Mouse (Mus musculus) adrenal gland, adult 18-20 months (tissue): ENCODE data around the gene Ftsj1. TPM values are rescaled to one million over a fixed set of nuclear protein-coding genes. Genes with fewer than 3 reads are reported as not detected.

Experiments
- DNase-seq, 2 experiments: peaks; one replicate each; pipeline ENCODE4 v3.0.0; 2021 to 2022; ENCODE audit warnings: low spot score in 2 of 2
- long read RNA-seq, 2 experiments: library from polyadenylated mRNA; stranded (forward); transcript quantifications; one replicate each; pipeline ENCODE4 v2.0.0; 2021
- total RNA-seq, 2 experiments: library from RNA; stranded (reverse); gene quantifications; 1 replicate in 1 of 2; 2 replicates in 1 of 2; pipeline ENCODE4 v1.2.3; 2021

The Ftsj1 gene
- 10 to 100 TPM; 22.9 to 26.6 TPM for total RNA-seq
- long read RNA-seq, experiment 1, transcript Ftsj1-203 (13 exons, 1,656 nt): major isoform, 9 of 10 reads
- long read RNA-seq, experiment 1, partial matches to known transcripts: 0 of 10 reads
- long read RNA-seq, experiment 1, other reads (novel, unspliced or antisense): 1 of 10 reads
- long read RNA-seq, experiment 2, transcript Ftsj1-203 (13 exons, 1,656 nt): major isoform, 10 of 12 reads
- long read RNA-seq, experiment 2, partial matches to known transcripts: 1 of 12 reads
- long read RNA-seq, experiment 2, other reads (novel, unspliced or antisense): 0 of 12 reads

- DNase-seq: peak; percentile 63 to 66
These were observed at the start of gene Ftsj1 for GRCm38 (mm10) chrX:8252334-8253285. Gene Ftsj1 (minus strand): TSS chrX:8252406.

- no peak for DNase-seq
These were observed 36.4 kb upstream of the Ftsj1 start for GRCm38 (mm10) chrX:8288621-8289020.

DNA sequence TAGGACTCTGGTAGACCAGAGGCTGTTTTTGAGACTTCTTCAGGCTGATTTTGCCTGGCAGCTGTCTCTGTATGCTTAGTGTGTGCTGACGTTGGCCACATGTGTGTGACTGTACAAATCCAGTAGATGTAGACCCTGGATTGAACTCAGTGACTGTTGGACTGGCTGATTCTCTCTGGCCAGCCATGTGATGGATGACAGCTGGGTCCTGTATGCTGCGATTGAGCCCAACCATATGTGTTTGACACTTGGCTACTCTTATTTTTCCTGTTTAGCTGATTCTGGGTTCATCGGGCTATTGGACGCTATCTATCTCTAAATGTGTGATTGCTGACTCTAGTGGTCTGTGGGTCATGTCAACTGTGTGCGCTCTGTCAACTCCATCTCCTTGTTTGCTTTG is 21.9 kb upstream of the Ftsj1 start:
- DNase-seq: no peak

GRCm38 (mm10) chrX:8272000-8272399 is 19.8 kb upstream of the Ftsj1 start:
- DNase-seq: no peak

DNA sequence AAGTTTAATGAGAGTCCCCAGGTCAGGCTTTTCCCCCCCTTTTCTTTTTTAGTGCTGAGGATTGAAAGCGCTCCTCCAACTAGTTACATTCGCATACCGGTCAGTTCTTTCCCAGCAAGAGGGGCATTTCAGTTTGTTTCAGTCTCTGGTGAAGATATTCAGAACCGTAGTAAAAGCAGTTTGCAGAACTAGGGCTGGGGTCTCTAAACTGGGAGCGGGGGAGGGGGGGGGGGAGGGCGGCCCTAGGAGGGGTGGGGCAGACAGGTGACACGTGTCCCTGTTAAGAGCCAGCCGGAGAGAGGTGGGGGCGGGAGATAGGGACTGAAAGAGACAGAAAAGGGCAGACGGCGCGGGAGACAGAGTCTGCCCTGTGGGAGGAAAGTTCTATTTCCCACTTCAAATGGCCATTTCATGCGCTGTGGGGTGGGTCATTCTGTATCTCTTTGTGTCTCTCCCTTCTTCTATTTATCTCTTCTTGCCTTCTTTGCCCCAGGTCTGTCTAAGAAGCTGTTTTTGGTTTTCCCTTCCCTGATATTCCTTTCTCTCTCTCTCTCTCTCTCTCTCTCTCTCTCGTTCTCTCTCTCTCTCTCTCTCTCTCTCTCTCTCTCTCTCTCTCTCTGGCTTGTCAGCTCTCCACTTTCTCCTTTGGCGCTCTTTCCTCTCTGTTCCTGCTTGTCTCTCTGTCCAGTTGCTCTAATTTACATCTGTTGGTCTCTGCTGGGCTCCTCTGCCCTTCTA is 19.0 kb upstream of the Ftsj1 start, which contains the start of gene Slc38a5:
TSS of gene Slc38a5 (plus strand) at position 51 of the 738 bp plus-strand sequence.
- no peak for DNase-seq

DNA sequence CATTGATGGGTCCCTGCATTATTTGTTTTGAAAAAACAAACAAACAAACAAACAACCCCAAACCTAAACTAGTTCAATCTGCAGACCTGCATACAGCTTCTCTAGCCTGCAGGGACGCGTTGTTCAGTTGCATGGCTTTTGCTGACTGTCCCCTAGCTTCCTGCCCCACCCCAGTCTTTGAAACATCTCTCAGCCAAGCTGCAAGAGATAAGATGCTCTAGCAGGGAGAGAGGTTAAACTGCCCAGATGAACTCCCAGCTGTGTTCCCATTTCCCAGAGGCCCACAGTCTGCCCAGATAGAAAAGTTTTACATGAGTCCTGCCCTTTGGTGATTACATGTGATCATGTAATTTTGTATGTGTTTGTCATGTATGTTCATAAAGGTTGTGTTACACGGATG is 12.0 kb upstream of the Ftsj1 start:
- no peak for DNase-seq

- DNase-seq: no peak
These were observed 11.1 kb upstream of the Ftsj1 start for GRCm38 (mm10) chrX:8263156-8263804.

DNA sequence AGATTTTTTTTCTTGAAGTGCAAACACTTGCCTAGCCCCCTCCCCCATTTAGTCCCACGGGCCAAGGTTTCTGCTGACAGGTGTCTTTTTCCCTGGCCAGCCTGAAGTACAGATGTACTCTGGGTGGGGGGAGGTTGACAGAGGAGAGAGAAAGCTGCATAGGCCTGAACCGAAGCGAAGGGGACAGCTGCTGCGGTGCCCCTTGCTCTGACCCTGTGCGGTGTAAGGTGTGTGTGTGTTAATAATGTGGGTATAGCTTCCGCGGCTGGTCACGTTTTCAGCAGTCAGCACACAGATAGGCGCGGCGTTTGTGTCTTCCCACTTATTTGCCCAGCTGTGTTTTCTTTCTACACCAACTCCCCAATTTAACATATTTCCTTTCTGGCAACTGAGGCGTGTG is 7.3 kb upstream of the Ftsj1 start:
- no peak for DNase-seq

GRCm38 (mm10) chrX:8255807-8256206 is 3.6 kb upstream of the Ftsj1 start:
- no peak for DNase-seq

DNA sequence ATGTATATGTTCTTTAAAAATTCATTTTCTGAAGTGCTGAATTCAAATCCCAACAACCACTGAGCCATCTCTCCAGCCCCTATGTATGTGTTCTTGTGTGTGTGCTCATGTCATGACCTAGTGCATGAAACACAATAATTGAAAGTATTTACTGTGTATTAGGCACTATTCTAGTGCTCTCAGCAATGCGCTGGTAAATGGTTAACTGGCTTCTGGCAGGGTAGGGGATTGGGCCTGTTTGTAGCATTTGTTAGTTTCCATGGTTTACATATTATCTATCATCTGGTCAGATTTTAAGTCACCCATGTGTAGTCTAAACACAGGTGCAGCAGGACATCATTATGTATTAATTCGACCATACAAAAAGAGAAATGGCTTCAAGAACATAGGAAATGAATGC is 1.5 kb upstream of the Ftsj1 start:
- DNase-seq: no peak

DNA sequence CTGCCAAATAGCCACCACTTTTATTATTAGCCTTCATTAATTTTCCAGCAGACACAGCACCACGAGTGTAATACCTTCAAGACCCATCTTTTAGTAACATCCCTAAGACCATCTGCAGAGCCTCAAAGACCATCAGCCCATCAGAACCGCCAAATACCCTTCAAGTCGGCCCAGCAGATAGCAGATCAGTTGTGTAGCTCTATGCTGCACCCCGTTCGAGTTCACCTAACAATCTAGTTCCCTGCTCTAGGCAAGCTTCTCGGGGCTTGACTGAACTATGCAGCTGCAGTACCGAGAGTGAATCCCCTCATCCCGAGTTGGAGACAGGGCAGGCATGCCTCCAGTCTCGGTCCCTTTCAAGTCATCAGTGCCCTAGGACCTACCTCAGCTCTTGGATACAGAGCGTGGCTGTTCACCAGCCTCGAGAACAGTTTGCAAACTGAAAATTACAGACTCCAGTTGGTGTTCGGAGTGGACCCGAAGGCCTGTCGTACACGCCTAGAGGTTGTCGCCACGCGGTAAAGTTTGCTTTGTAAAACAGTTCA is 345 bp downstream of the Ftsj1 start:
- no peak for DNase-seq

DNA sequence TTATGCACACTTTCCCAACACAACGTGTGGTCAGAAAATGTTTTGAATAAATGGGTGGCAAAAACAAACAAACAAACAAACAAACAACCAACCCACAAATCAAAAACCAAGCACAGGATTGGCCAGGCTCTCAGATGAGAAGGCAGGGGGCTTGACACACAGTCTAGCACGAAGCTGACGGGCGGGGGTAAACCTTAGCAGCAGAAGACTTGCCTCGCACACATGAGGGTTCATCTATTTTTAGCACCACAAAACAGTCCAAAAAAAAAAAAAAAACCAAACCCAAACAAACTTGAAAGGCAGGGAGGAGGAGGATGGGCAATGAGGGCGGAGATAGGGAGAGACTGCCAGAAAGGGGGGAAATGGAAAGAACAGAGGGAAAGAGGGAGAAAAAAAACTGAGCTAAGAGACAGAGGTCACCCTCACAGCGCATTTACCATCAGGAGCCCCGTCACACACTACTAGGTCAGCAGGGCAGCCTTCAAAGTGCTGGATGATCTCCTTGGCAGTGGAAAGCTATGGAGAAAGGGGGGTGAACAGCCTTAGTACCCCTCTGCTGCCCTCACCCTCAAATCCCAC is 3.6 kb downstream of the Ftsj1 start:
- DNase-seq: no peak

GRCm38 (mm10) chrX:8247680-8248079 is 4.5 kb downstream of the Ftsj1 start:
- no peak for DNase-seq

DNA sequence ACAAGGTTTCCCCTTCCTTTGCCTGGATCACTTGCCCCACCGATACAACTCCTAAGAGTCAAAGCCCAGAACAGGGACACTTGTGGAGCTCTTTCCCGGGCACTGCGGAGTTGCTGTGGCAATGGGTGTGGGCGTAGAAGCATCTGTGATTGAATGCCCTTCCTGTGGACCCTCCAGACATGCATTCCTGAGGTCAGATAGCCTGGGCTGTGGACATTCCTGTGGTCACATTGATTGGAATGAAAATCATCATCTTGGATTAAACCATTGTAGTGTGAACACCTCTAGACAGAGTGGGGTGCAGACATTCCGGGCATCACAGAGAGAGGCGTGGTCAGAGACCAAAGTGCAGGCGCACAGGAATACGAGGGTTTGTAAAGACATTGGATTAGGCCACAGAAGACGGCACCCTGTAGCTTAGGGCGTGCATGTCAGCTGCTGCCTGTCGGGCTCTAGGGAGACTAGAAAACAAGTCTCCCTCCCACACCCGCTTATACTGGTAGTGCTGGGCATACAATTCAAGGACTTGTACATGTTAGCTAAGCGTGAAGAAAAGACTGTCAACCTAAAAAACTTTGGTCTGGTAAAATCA is 13.3 kb downstream of the Ftsj1 start:
- DNase-seq: no peak

DNA sequence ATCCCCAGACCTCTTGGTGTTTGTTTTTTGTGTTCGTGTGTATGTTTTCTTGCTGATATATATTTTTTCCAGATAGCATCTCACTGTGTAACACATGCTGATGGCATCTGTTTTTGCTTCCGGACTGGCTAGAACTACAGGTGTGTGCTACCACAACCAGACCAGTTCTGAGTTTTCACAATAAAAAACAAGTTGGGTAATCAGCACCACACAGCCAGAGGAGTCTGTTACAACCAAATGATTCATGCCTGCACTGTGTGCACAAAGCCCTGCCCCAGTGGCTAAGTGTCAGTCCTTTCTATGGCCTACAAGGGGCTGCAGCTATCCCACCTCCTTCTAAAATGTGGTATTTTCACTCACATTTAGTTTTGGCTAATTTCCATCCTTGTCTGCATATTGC is 15.5 kb downstream of the Ftsj1 start:
- DNase-seq: no peak

GRCm38 (mm10) chrX:8233602-8234001 is 18.6 kb downstream of the Ftsj1 start:
- DNase-seq: no peak

DNA sequence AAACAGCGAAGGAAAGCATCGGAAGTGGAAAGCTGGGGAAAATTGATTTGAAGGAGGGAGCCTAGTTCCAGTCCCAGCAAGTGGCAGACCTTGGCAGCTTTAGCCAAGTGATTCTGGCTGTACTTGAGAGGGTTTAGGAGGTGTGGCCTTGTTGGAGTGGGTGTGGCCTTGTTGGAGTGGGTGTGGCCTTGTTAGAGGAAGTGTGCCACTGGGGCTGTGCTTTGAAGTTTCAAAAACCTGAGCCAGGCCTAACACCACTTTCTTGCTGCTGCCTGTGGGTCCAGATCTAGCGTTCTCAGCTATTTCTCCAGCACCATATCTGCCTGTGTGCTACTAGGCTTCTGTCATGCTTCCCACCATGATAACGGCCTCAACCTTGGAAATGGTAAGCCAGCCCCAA is 21.9 kb downstream of the Ftsj1 start:
- DNase-seq: no peak

GRCm38 (mm10) chrX:8223473-8223872 is 28.7 kb downstream of the Ftsj1 start:
- no peak for DNase-seq

DNA sequence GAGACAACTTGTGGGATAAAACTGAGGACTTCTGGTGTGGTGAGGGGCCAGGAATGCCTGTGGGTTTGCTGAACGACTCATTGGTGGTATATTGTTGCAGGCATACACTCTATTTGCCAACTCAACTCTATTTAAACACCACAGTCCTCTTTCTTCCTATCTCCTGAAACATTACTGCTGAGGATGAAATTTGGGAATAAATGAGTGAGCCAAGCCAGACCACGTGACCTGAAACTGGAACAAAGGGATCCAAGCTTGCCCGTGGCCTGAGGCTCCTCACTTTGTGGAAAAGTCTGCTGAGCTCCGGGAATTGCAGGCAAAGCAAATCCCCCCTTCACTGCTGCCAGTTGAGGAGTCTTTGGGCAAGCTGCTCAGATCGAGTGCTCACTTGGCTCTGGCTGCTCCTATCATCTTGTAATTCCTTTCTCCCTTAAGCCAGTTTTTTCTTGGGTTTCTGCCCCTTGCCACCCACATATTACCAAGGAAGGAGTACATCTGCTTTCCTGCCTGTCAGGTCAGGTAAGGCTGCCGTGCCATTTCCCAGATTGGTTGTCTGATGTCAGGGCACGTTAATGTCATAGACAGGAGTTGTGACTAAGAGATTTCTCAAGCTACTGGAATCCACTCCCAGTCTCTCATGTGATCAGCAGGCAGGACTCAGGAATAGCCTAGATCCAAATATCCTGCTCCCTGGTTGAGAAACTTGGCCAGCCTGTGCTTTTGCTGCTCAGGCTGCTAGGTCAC is 29.4 kb downstream of the Ftsj1 start:
- no peak for DNase-seq
